Mouse (Mus musculus) thymus, postnatal 36 days (tissue): ENCODE data around the gene Eng.
A peak's percentile ranks its signal among the peaks of the same experiment; 100 is the strongest.

ENCODE experiments used
- DNase-seq, 2 experiments: peaks; one replicate each; pipeline ENCODE4 v3.0.0; 2022; ENCODE audit warnings: mixed read lengths in 2 of 2

The Eng gene

GRCm38 (mm10) chr2:32712108-32712551, 65.7 kb downstream of the Eng start:
- DNase-seq: peak; percentile 64 to 78

GRCm38 (mm10) chr2:32712586-32712933, 66.2 kb downstream of the Eng start:
- DNase-seq: peak; percentile 94 to 96

- peak; percentile 92 to 95 for DNase-seq
These were observed 66.8 kb downstream of the Eng start, which contains the start of gene Cdk9 for GRCm38 (mm10) chr2:32712934-32713817. TSS of gene Cdk9 (minus strand) at chr2:32713076.

- DNase-seq: peak in 1 of 2 experiments; percentile 32
These were observed 68.0 kb downstream of the Eng start for GRCm38 (mm10) chr2:32714117-32714986.

- DNase-seq: peak; percentile 27 to 42
These were observed 68.6 kb downstream of the Eng start for GRCm38 (mm10) chr2:32714987-32715425.

- peak in 1 of 2 experiments; percentile 39 for DNase-seq
These were observed 72.4 kb downstream of the Eng start for GRCm38 (mm10) chr2:32718761-32719160.

GRCm38 (mm10) chr2:32720053-32720452, 73.7 kb downstream of the Eng start:
- no peak for DNase-seq

GRCm38 (mm10) chr2:32720681-32721229, 74.4 kb downstream of the Eng start, which contains the start of gene Sh2d3c:
TSS of gene Sh2d3c (plus strand) at chr2:32721055.
- peak; percentile 69 to 79 for DNase-seq

GRCm38 (mm10) chr2:32722046-32722445, 75.7 kb downstream of the Eng start:
- DNase-seq: peak; percentile 45 to 48

- DNase-seq: no peak
These were observed 76.2 kb downstream of the Eng start for GRCm38 (mm10) chr2:32722581-32722980.

- no peak for DNase-seq
These were observed 77.8 kb downstream of the Eng start for GRCm38 (mm10) chr2:32724149-32724548.

GRCm38 (mm10) chr2:32724832-32725790, 78.7 kb downstream of the Eng start:
- DNase-seq: peak; percentile 51 to 71

GRCm38 (mm10) chr2:32727435-32727834, 81.0 kb downstream of the Eng start:
- DNase-seq: peak; percentile 70 to 84

GRCm38 (mm10) chr2:32728463-32728862, 82.1 kb downstream of the Eng start:
- peak in 1 of 2 experiments; percentile 40 for DNase-seq

- no peak for DNase-seq
These were observed 83.2 kb downstream of the Eng start for GRCm38 (mm10) chr2:32729547-32729946.

- no peak for DNase-seq
These were observed 84.5 kb downstream of the Eng start for GRCm38 (mm10) chr2:32730854-32731253.

- DNase-seq: no peak
These were observed 85.5 kb downstream of the Eng start for GRCm38 (mm10) chr2:32731911-32732310.
